Mouse (Mus musculus) brown adipose tissue, adult 24 weeks (tissue): ENCODE measurements around the gene Dmrt1. TPM values are rescaled to one million over a fixed set of nuclear protein-coding genes. Genes with fewer than 3 reads are reported as not detected.

Source experiments
- H3K27ac ChIP-seq: fragments of 200-500 bp; replicated peaks from 2 replicates; pipeline ENCODE4 v1.5.1; 2012; ENCODE audit warnings: low read depth, mild to moderate bottlenecking, low read length
- H3K4me1 ChIP-seq: fragments of 200-500 bp; 2 replicates; pipeline ENCODE4 v1.6.1; 2012; ENCODE audit warnings: low read length, mixed read lengths; ENCODE audit not compliant: control insufficient read depth, insufficient read depth, insufficient read length
- H3K4me3 ChIP-seq: fragments of 200-500 bp; 2 replicates; pipeline ENCODE4 v1.5.1; 2012; ENCODE audit warnings: low read depth, mild to moderate bottlenecking, low read length, moderate library complexity; ENCODE audit not compliant: insufficient read depth
- polyA plus RNA-seq: library from polyadenylated mRNA; stranded (reverse); fragments of >200 nt; gene quantifications from 2 replicates; pipeline ENCODE4 v1.2.4, GENCODE M21; 2012; ENCODE audit not compliant: missing spikeins, insufficient read depth, insufficient read length

The Dmrt1 gene
- polyA plus RNA-seq, 1 experiment = not detected

- Histone ChIP-seq H3K4me3 (no peak overlapping the region), H3K27ac (no peak overlapping the region), H3K4me1 (no peaks in the 10 kb centered on the region)
These were observed 20.3 kb downstream of the Dmrt1 start for GRCm38 (mm10) chr19:25525726-25526125.

GRCm38 (mm10) chr19:25529673-25530072 lies 24.3 kb downstream of the Dmrt1 start:
- Histone ChIP-seq H3K4me1 (no peaks in the 10 kb centered on the region), H3K4me3 (no peak overlapping the region), H3K27ac (no peak overlapping the region)

DNA sequence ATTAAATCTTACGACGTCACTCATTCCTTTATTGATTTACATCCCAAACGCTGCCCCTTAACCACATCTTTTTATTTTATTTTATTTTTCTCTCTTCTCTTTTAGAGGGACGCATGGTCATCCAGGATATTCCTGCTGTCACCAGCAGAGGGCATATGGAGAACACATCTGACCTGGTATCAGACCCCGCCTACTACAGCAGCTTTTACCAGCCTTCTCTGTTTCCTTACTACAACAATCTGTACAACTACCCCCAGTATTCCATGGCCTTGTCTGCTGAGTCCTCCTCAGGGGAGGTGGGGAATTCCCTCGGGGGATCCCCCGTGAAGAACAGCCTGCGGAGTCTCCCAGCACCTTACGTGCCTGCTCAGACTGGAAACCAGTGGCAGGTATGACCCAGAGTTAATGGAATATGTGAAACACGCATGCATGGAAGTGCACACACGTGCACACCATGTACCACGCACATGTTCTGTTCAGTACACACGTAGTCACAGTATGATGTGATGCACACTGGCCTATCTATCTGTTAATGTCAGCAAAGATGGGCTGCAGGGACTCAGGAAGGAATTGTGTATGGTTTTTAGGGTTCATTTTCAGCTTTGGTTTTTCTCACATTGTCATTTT lies 40.4 kb downstream of the Dmrt1 start:
- Histone ChIP-seq H3K4me3 (no peak overlapping the region), H3K4me1 (no peaks in the 10 kb centered on the region), H3K27ac (no peak overlapping the region)

- H3K4me1 ChIP-seq = no peaks in the 10 kb centered on the region
These were observed 41.7 kb downstream of the Dmrt1 start for GRCm38 (mm10) chr19:25547086-25547643.

DNA sequence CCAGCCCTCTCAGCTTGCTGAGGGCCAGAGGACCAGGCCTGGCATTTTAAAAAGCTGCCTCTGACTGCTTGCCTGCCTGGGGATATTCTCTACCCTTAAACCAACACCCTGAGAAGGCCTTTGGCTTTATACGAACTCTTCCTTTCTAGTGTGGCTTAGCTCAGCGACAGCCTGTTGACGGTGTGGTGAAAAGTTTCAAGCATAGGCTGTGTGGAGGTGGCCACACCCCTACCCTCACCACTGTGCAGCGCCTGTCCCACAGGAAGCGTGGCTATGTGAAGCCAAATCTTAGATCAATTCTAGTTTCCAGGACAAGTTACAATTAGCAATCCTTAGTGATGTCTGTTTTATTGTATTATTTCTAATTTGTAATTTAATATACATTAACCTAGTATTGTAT lies 44.9 kb downstream of the Dmrt1 start:
- no peak overlapping the region for H3K4me3 ChIP-seq
- no peaks in the 10 kb centered on the region for H3K4me1 ChIP-seq
- H3K27ac ChIP-seq = no peak overlapping the region

More at GRCm38 (mm10) chr19:25547086-25547643, 41.7 kb downstream of the Dmrt1 start:
- H3K27ac ChIP-seq = no peak overlapping the region
- H3K4me3 ChIP-seq = no peak overlapping the region

DNA sequence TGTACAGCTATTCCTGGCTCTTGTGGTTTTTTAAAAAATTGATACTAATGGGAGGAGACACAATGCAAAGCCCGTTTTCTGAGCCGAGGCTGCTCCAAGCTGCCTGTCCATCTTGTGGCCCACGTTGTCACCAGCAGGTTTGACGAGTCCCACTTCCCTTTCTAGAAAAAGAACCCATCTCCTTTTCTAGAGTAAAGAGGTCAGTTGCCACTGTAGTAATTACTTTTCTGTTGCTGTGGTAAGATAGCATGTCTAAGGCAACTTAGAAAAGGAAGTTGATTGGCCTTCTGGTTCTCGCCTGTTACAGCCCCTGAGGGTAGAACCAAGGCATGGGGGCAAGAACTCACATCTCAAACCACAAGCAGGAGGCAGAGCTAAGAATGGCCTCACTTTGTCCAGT lies 45.6 kb downstream of the Dmrt1 start:
- H3K27ac ChIP-seq = no peak overlapping the region
- no peak overlapping the region for H3K4me3 ChIP-seq
- H3K4me1 ChIP-seq = no peaks in the 10 kb centered on the region

DNA sequence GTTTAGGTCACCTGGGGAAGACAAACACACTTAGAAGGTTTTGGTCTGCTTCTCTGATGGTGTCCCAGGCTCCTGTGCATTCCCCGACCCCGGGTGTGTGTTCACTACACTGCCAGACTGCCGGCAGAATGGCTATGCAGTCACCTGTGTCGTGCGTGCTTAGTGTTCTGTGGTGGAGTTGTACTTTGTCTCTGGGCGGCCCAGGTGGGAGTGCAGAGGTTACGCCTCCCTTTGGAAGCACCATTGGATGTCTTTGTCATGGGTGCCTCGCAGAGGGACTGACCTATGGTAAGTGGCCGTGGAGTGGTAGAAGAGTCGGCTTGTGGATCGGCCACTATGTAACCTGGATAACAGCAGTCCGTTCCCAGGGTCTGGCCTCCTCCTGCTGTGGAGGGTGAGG lies 59.0 kb downstream of the Dmrt1 start:
- H3K27ac ChIP-seq = no peak overlapping the region
- no peak overlapping the region for H3K4me3 ChIP-seq
- H3K4me1 ChIP-seq = no peaks in the 10 kb centered on the region

DNA sequence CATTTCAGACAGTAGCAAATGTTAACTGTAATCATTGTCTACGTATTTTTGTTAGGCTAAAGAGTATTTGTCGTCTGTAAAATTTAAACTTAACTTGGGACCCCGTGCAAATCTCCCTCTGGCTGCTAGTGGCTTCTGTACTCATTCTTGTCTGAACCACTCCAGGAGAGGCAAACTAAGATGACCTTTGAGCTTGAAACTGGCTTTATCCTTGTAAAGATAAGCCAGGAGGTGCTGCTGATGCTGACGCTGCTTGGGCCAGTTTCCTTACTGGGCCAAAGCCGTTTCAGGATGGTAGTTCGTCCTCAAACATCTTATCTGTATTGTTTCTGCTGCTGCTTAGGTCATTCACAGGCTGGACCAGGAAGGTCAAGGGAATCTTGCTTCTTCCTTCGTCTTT lies 64.4 kb downstream of the Dmrt1 start:
- Histone ChIP-seq H3K4me3 (no peak overlapping the region), H3K27ac (no peak overlapping the region), H3K4me1 (no peaks in the 10 kb centered on the region)

GRCm38 (mm10) chr19:25574431-25574830 lies 69.0 kb downstream of the Dmrt1 start:
- Histone ChIP-seq H3K4me1 (no peaks in the 10 kb centered on the region), H3K27ac (no peak overlapping the region), H3K4me3 (no peak overlapping the region)

- no peaks in the 10 kb centered on the region for H3K4me1 ChIP-seq
- H3K4me3 ChIP-seq = no peak overlapping the region
- H3K27ac ChIP-seq = no peak overlapping the region
These were observed 69.8 kb downstream of the Dmrt1 start for GRCm38 (mm10) chr19:25574981-25575814.

DNA sequence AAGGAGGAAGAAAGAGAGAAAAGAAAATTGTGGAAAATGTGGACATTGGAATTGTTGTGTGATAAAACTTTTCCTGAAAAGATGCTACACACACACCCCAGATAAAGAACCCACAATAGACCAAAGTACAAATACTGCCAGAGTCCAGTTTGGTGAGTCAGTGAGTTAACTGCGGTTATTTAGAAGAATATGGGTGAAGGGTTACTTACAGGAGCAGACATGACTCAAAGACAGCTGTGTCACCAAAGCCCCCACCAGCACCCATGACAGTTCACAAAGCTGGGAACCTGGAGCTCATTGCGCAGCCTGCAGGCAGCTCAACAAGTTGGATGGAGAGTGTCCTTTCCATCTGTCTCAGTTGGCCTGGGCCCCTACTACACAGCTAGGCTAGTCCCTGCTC lies 72.9 kb downstream of the Dmrt1 start:
- H3K27ac ChIP-seq = no peak overlapping the region
- H3K4me3 ChIP-seq = no peak overlapping the region
- H3K4me1 ChIP-seq = no peaks in the 10 kb centered on the region

- no peak overlapping the region for H3K4me3 ChIP-seq
- H3K27ac ChIP-seq = no peak overlapping the region
- H3K4me1 ChIP-seq = no peaks in the 10 kb centered on the region
These were observed 74.0 kb downstream of the Dmrt1 start for GRCm38 (mm10) chr19:25579440-25579839.

DNA sequence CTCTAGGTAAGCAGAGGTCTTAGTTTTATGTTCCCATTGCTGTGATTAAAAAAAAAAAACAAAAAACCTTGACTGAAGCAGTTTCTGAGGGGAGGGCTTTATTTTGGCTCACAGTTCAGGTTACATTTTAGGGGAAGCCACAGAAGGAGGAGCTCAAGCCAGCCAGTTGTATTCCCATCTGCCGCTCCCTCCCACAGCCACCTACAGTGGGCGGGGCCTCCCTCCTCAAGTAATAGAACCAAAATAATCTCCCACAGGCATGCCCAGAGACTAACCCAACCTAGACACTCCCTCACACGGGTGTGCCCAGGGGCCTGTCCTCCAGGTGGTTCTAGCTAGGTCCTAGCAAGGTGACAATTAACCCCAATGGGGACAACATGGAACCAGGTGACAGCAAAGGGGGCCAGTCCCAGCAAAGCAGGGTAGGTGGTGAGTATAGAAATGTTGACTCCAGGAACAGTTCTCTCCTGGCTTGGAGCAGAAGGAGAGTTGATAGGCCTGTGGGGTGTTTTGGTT lies 92.4 kb downstream of the Dmrt1 start:
- Histone ChIP-seq H3K4me3 (no peak overlapping the region), H3K4me1 (no peaks in the 10 kb centered on the region), H3K27ac (no peak overlapping the region)

GRCm38 (mm10) chr19:25598626-25599025 lies 93.2 kb downstream of the Dmrt1 start:
- no peak overlapping the region for H3K4me3 ChIP-seq
- no peak overlapping the region for H3K27ac ChIP-seq
- H3K4me1 ChIP-seq = no peaks in the 10 kb centered on the region

- no peak overlapping the region for H3K4me3 ChIP-seq
- no peak overlapping the region for H3K27ac ChIP-seq
- H3K4me1 ChIP-seq = no peaks in the 10 kb centered on the region
These were observed 96.5 kb downstream of the Dmrt1 start for GRCm38 (mm10) chr19:25601966-25602365.
